8 mouse cellular contexts compared by ENCODE assay signal in the genomic region with DNA sequence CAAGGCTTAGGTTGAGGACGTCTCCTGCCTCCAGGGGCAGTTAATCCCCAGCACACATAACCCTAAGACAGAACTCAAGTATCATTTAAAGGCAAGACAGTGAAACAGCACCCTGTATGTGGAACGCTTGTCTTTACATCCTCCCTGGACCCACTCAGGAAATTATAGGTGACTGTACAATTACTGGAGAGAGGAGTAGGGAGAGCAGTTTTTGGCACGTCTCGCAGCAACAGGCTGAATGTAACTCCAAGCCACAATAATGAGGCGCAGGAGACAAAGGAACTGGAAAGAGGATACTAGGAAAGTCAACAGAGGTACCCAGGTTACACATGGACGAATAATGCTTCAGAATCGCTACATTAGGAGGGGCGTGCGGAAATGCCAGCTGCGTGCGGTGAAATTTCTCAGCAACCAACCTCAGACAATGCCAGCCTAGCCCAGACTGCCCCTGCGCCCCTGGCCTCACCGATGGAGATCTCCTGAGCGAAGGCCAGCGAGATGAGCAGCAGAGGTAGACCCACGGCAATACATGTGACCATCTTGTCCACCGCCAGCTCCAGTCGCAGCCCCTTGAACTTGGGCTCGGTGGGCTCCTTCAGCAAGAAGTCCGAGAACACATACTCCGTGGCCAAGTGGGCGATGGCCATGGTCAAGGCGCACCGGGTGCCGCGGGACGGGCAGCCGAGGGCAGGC. TPM values are rescaled to one million over a fixed set of nuclear protein-coding genes. Genes with fewer than 3 reads are reported as not detected.
DNase-seq lines count a peak whose midpoint lies in the region; ATAC-seq lines count a peak whose summit lies in the region.

No protein-coding gene starts in this region.

- H3K27me3 ChIP-seq in heart, embryonic 15.5 days: 0 out of 2 replicates have a peak, but pooled peaks cover 3% of the 10 kb centered on the region
- H3K27me3 ChIP-seq in embryonic facial prominence, embryonic 14.5 days (replicated peaks; ENCODE audit: control insufficient read depth, insufficient read depth, low read length): no peaks in the 10 kb centered on the region
- no peaks in the 10 kb centered on the region for H3K27me3 ChIP-seq in limb, embryonic 11.5 days (ENCODE audit: control insufficient read depth, insufficient read depth, low read length)
- no peaks in the 10 kb centered on the region for H3K27me3 ChIP-seq in neural tube, embryonic 12.5 days (replicated peaks)

- H3K4me1 ChIP-seq in heart, embryonic 15.5 days (replicated peaks): peaks cover 14% of the 10 kb centered on the region
- peaks cover 8% of the 10 kb centered on the region for H3K4me1 ChIP-seq in embryonic facial prominence, embryonic 14.5 days (ENCODE audit: control insufficient read depth, insufficient read depth, low read length)
- H3K4me1 ChIP-seq in limb, embryonic 11.5 days (ENCODE audit: control insufficient read depth, insufficient read depth, low read length): 0 out of 2 replicates have a peak, but pooled peaks cover 6% of the 10 kb centered on the region
- H3K4me1 ChIP-seq in neural tube, embryonic 12.5 days: peaks cover 22% of the 10 kb centered on the region

- peak overlapping the region; percentile 90 for H3K4me2 ChIP-seq in heart, embryonic 15.5 days
- peak overlapping the region; percentile 79 for H3K4me2 ChIP-seq in embryonic facial prominence, embryonic 14.5 days (ENCODE audit: low read depth, low read length)
- H3K4me2 ChIP-seq in limb, embryonic 11.5 days (ENCODE audit: low read depth, severe bottlenecking): peak overlapping the region; percentile 53
- H3K4me2 ChIP-seq in neural tube, embryonic 12.5 days (replicated peaks): peak overlapping the region; percentile 65

- H3K4me3 ChIP-seq in heart, embryonic 15.5 days: peak overlapping the region; percentile 91
- H3K4me3 ChIP-seq in embryonic facial prominence, embryonic 14.5 days (ENCODE audit: low read depth, low read length): peak overlapping the region; percentile 85
- peak overlapping the region; percentile 86 for H3K4me3 ChIP-seq in limb, embryonic 11.5 days (ENCODE audit: low read depth, low read length)
- peak overlapping the region; percentile 83 for H3K4me3 ChIP-seq in neural tube, embryonic 12.5 days

- WGBS in heart, embryonic 15.5 days: 1% methylated on average over 28 of the region's 28 CpGs
- WGBS in embryonic facial prominence, embryonic 14.5 days: under 1% methylated on average over 19 of the region's 28 CpGs
- WGBS in limb, embryonic 11.5 days: 1% methylated on average over 28 of the region's 28 CpGs
- WGBS in neural tube, embryonic 12.5 days: under 1% methylated on average over 28 of the region's 28 CpGs

- peak overlapping the region; percentile 81 for H3K27ac ChIP-seq in heart, embryonic 15.5 days
- peak overlapping the region; percentile 93 for H3K27ac ChIP-seq in embryonic facial prominence, embryonic 14.5 days (replicated peaks; ENCODE audit: low read depth, low read length)
- peak overlapping the region; percentile 84 for H3K27ac ChIP-seq in limb, embryonic 11.5 days (replicated peaks; ENCODE audit: low read depth, low read length)
- H3K27ac ChIP-seq in neural tube, embryonic 12.5 days: peak overlapping the region; percentile 89

- no peak for DNase-seq in heart, adult 9 months (ENCODE audit: low spot score in 2 of 2)
- DNase-seq in embryonic facial prominence, embryonic 14.5 days (ENCODE audit: low spot score): peak; percentile 56
- peak; percentile 69 for DNase-seq in limb, embryonic 11.5 days (ENCODE audit: low spot score)
- DNase-seq in left cerebral cortex, adult 8-10 months (ENCODE audit: low spot score in 2 of 2): no peak
- no peak for DNase-seq in layer of hippocampus, postnatal 25 days (ENCODE audit: extremely low spot score in 1 of 2, low spot score in 1 of 2)

- no peaks in the 10 kb centered on the region for H3K36me3 ChIP-seq in heart, embryonic 15.5 days
- H3K36me3 ChIP-seq in embryonic facial prominence, embryonic 14.5 days (ENCODE audit: control insufficient read depth, insufficient read depth, low read length): no peaks in the 10 kb centered on the region
- H3K36me3 ChIP-seq in limb, embryonic 11.5 days (ENCODE audit: control insufficient read depth, insufficient read depth, low read length): no peaks in the 10 kb centered on the region
- H3K36me3 ChIP-seq in neural tube, embryonic 12.5 days: 0 out of 2 replicates have a peak, but pooled peaks cover 2% of the 10 kb centered on the region

- ATAC-seq in heart, embryonic 15.5 days (replicated peaks; ENCODE audit: insufficient number of reproducible peaks, insufficient read depth, low FRiP score, low read depth): 0 out of 2 replicates have a peak, but pooled peaks have one; percentile 24
- peak; percentile 12 for ATAC-seq in CD4-positive, CD25-positive, alpha-beta regulatory T cell, adult 4 months
- ATAC-seq in embryonic facial prominence, embryonic 14.5 days (ENCODE audit: low read depth): peak; percentile 37
- 0 out of 2 replicates have a peak, but pooled peaks have one; percentile 23 for ATAC-seq in limb, embryonic 11.5 days (ENCODE audit: insufficient number of reproducible peaks, low FRiP score, low TSS enrichment, low read depth)
- ATAC-seq in neural tube, embryonic 12.5 days (ENCODE audit: low FRiP score, low read depth): peak; percentile 67

- H3K9me3 ChIP-seq in heart, embryonic 15.5 days (replicated peaks): no peaks in the 10 kb centered on the region
- H3K9me3 ChIP-seq in embryonic facial prominence, embryonic 14.5 days (ENCODE audit: control insufficient read depth, low read length): no peaks in the 10 kb centered on the region
- no peaks in the 10 kb centered on the region for H3K9me3 ChIP-seq in limb, embryonic 11.5 days (ENCODE audit: control insufficient read depth, low read length)
- H3K9me3 ChIP-seq in neural tube, embryonic 12.5 days: no peaks in the 10 kb centered on the region

- peak overlapping the region; percentile 86 for H3K9ac ChIP-seq in heart, embryonic 15.5 days
- peak overlapping the region; percentile 89 for H3K9ac ChIP-seq in embryonic facial prominence, embryonic 14.5 days (ENCODE audit: low read depth, low read length)
- peak overlapping the region; percentile 95 for H3K9ac ChIP-seq in limb, embryonic 11.5 days (ENCODE audit: low read length)
- H3K9ac ChIP-seq in neural tube, embryonic 12.5 days: peak overlapping the region; percentile 93

RNA-seq across cellular contexts. Expression of gene Panx1, which starts 0.7 kb away (rescaled TPM):
- 17.9 and 27.0 TPM in 2 replicates for polyA plus RNA-seq in heart, embryonic 15.5 days (2015; fragmentation: Nextera tagmentation; extraction: Ambion mirVana)
- 10 to 100 TPM; 16.1 to 23.4 TPM for polyA plus RNA-seq in CD4-positive, CD25-positive, alpha-beta regulatory T cell, adult 4 months (2017; shearing (Covaris generic))
- polyA plus RNA-seq in embryonic facial prominence, embryonic 14.5 days (2014; fragmentation: Nextera tagmentation; extraction: Ambion mirVana): 48.3 and 53.9 TPM in 2 replicates
- polyA plus RNA-seq in limb, embryonic 11.5 days (2014; fragmentation: Nextera tagmentation; extraction: Ambion mirVana): 78.4 and 79.6 TPM in 2 replicates
- 132 and 139 TPM in 2 replicates for polyA plus RNA-seq in neural tube, embryonic 12.5 days (2016; fragmentation: Nextera tagmentation; extraction: Ambion mirVana)
- 10 to 100 TPM; 26.5 to 30.1 (median 28.0) TPM for total RNA-seq in left cerebral cortex, adult 8-10 months (2022)
- 10 to 100 TPM; 35.4 to 41.6 TPM for total RNA-seq in layer of hippocampus, postnatal 25 days (2021)

Comparison
In these comparisons a context has a peak if more than half of its experiments do, and no peak if none do; other contexts are left out.
1. ATAC-seq: peak in every context shown above with its lines; median percentile 67 in neural tube, embryonic 12.5 days; 37 in embryonic facial prominence, embryonic 14.5 days; 24 in heart, embryonic 15.5 days; 23 in limb, embryonic 11.5 days; 12 in CD4-positive, CD25-positive, alpha-beta regulatory T cell, adult 4 months.
2. DNase-seq: peak in embryonic facial prominence, embryonic 14.5 days (single experiment) and limb, embryonic 11.5 days (single experiment); none in heart, adult 9 months (0 of 2), left cerebral cortex, adult 8-10 months (0 of 2) and layer of hippocampus, postnatal 25 days (0 of 2).
3. Peak in every context shown above with its lines, with median percentiles within 50 percentile points of each other: H3K27ac ChIP-seq, H3K4me2 ChIP-seq, H3K4me3 ChIP-seq and H3K9ac ChIP-seq.